Mouse (Mus musculus): ENCODE results near the gene Ilf3. TPM values are rescaled to one million over a fixed set of nuclear protein-coding genes. Genes with fewer than 3 reads are reported as not detected.

Gene Ilf3
- total RNA-seq, 1 experiment, result 159 TPM

GRCm38 (mm10) chr9:21346627-21347365, 20.9 kb upstream of the Ilf3 start:
- H3K9ac ChIP-seq (ENCODE audit: insufficient read depth, low read depth, low read length, poor library complexity, severe bottlenecking), result peak overlapping the region; percentile 21; the same call in 1 of the 2 replicates
- in situ Hi-C loops (cut with MboI; ENCODE audit: low sequenced_read_pairs in 2 of 2, unreplicated experiment in 2 of 2), result no loop called here
- no peak for TF ChIP-seq ZNF384 (IDR thresholded peaks at IDR 0.05; ENCODE audit: low read depth, low read length)
- no peak for TF ChIP-seq CHD2 (IDR thresholded peaks at IDR 0.05; ENCODE audit: low read depth, low read length)
- TF ChIP-seq ZC3H11A (IDR thresholded peaks at IDR 0.05; ENCODE audit: borderline replicate concordance, low read depth, low read length), result no peak
- TF ChIP-seq MAFK (IDR thresholded peaks at IDR 0.05; ENCODE audit: insufficient read depth, low read depth, low read length), result no peak
- no peak for TF ChIP-seq HCFC1 (IDR thresholded peaks at IDR 0.05; ENCODE audit: borderline replicate concordance, insufficient read depth, low read length)
- H3K4me3 ChIP-seq (ENCODE audit: insufficient read depth in 1 of 2, low read depth in 1 of 2, low read length in 2 of 2, poor library complexity in 1 of 2, severe bottlenecking in 1 of 2), result peak overlapping the region in 1 of 2 experiments; percentile 23; a peak in 2 of 4 replicates
- no peaks in the 10 kb centered on the region for H3K9me3 ChIP-seq (ENCODE audit: control insufficient read depth, insufficient read depth, low read depth, low read length)
- H3K36me3 ChIP-seq (ENCODE audit: control insufficient read depth, insufficient read depth, low read length, poor library complexity, severe bottlenecking), result peaks cover 53% of the 10 kb centered on the region
- DNase-seq (ENCODE audit: low read depth, low spot score), result no peak
- H3K4me1 ChIP-seq (ENCODE audit: control insufficient read depth in 2 of 2, insufficient read depth in 2 of 2, low read length in 2 of 2, poor library complexity in 1 of 2), result peaks cover 4 to 8% of the 10 kb centered on the region in 2 experiments; a peak in 2 of 4 replicates
- H3K27ac ChIP-seq (ENCODE audit: insufficient read depth, low read depth, low read length, poor library complexity, severe bottlenecking), result no peak overlapping the region

GRCm38 (mm10) chr9:21348152-21348551, 19.5 kb upstream of the Ilf3 start:
- Histone ChIP-seq H3K4me3 (ENCODE audit: insufficient read depth in 1 of 2, low read depth in 1 of 2, low read length in 2 of 2, poor library complexity in 1 of 2, severe bottlenecking in 1 of 2) (no peak overlapping the region), H3K36me3 (ENCODE audit: control insufficient read depth, insufficient read depth, low read length, poor library complexity, severe bottlenecking) (peaks cover 41% of the 10 kb centered on the region), H3K4me1 (ENCODE audit: control insufficient read depth in 2 of 2, insufficient read depth in 2 of 2, low read length in 2 of 2, poor library complexity in 1 of 2) (peaks cover 4 to 17% of the 10 kb centered on the region in 2 experiments; a peak in 3 of 4 replicates), H3K27ac (ENCODE audit: insufficient read depth, low read depth, low read length, poor library complexity, severe bottlenecking) (no peak overlapping the region), H3K9me3 (ENCODE audit: control insufficient read depth, insufficient read depth, low read depth, low read length) (no peaks in the 10 kb centered on the region), H3K9ac (ENCODE audit: insufficient read depth, low read depth, low read length, poor library complexity, severe bottlenecking) (no peak overlapping the region)
- DNase-seq (ENCODE audit: low read depth, low spot score), result no peak
- in situ Hi-C loops (cut with MboI; ENCODE audit: low sequenced_read_pairs in 2 of 2, unreplicated experiment in 2 of 2), result no loop called here
- TF ChIP-seq ZNF384 (IDR thresholded peaks at IDR 0.05; ENCODE audit: low read depth, low read length), result no peak
- TF ChIP-seq HCFC1 (IDR thresholded peaks at IDR 0.05; ENCODE audit: borderline replicate concordance, insufficient read depth, low read length), result no peak
- no peak for TF ChIP-seq ZC3H11A (IDR thresholded peaks at IDR 0.05; ENCODE audit: borderline replicate concordance, low read depth, low read length)

- TF ChIP-seq ZC3H11A (IDR thresholded peaks at IDR 0.05; ENCODE audit: borderline replicate concordance, low read depth, low read length) (no peak), CHD2 (IDR thresholded peaks at IDR 0.05; ENCODE audit: low read depth, low read length) (no peak), HCFC1 (IDR thresholded peaks at IDR 0.05; ENCODE audit: borderline replicate concordance, insufficient read depth, low read length) (no peak)
- in situ Hi-C loops (cut with MboI; ENCODE audit: low sequenced_read_pairs in 2 of 2, unreplicated experiment in 2 of 2), result no loop called here
These were observed 16.5 kb upstream of the Ilf3 start for GRCm38 (mm10) chr9:21351178-21351577.

GRCm38 (mm10) chr9:21351702-21352377, 15.8 kb upstream of the Ilf3 start:
- no peak for DNase-seq (ENCODE audit: low read depth, low spot score)
- in situ Hi-C loops (cut with MboI; ENCODE audit: low sequenced_read_pairs in 2 of 2, unreplicated experiment in 2 of 2), result no loop called here

More at GRCm38 (mm10) chr9:21351178-21351577, 16.5 kb upstream of the Ilf3 start:
- H3K36me3 ChIP-seq (ENCODE audit: control insufficient read depth, insufficient read depth, low read length, poor library complexity, severe bottlenecking), result peaks cover 37% of the 10 kb centered on the region
- no peak overlapping the region for H3K27ac ChIP-seq (ENCODE audit: insufficient read depth, low read depth, low read length, poor library complexity, severe bottlenecking)
- no peak overlapping the region for H3K4me3 ChIP-seq (ENCODE audit: insufficient read depth in 1 of 2, low read depth in 1 of 2, low read length in 2 of 2, poor library complexity in 1 of 2, severe bottlenecking in 1 of 2)
- no peak for DNase-seq (ENCODE audit: low read depth, low spot score)
- no peaks in the 10 kb centered on the region for H3K9me3 ChIP-seq (ENCODE audit: control insufficient read depth, insufficient read depth, low read depth, low read length)
- peaks cover 4 to 24% of the 10 kb centered on the region in 2 experiments; a peak in 3 of 4 replicates for H3K4me1 ChIP-seq (ENCODE audit: control insufficient read depth in 2 of 2, insufficient read depth in 2 of 2, low read length in 2 of 2, poor library complexity in 1 of 2)
- H3K9ac ChIP-seq (ENCODE audit: insufficient read depth, low read depth, low read length, poor library complexity, severe bottlenecking), result no peak overlapping the region

More at GRCm38 (mm10) chr9:21351702-21352377, 15.8 kb upstream of the Ilf3 start:
- Histone ChIP-seq H3K9ac (ENCODE audit: insufficient read depth, low read depth, low read length, poor library complexity, severe bottlenecking) (peak overlapping the region; percentile 66), H3K4me3 (ENCODE audit: insufficient read depth in 1 of 2, low read depth in 1 of 2, low read length in 2 of 2, poor library complexity in 1 of 2, severe bottlenecking in 1 of 2) (peak overlapping the region; percentile 29 to 38), H3K9me3 (ENCODE audit: control insufficient read depth, insufficient read depth, low read depth, low read length) (no peaks in the 10 kb centered on the region), H3K36me3 (ENCODE audit: control insufficient read depth, insufficient read depth, low read length, poor library complexity, severe bottlenecking) (peaks cover 34% of the 10 kb centered on the region), H3K27ac (ENCODE audit: insufficient read depth, low read depth, low read length, poor library complexity, severe bottlenecking) (peak overlapping the region; percentile 81), H3K4me1 (ENCODE audit: control insufficient read depth in 2 of 2, insufficient read depth in 2 of 2, low read length in 2 of 2, poor library complexity in 1 of 2) (peaks cover 4 to 21% of the 10 kb centered on the region in 2 experiments; a peak in 3 of 4 replicates)
- TF ChIP-seq MAFK (IDR thresholded peaks at IDR 0.05; ENCODE audit: insufficient read depth, low read depth, low read length) (no peak), CHD2 (IDR thresholded peaks at IDR 0.05; ENCODE audit: low read depth, low read length) (no peak), ZNF384 (IDR thresholded peaks at IDR 0.05; ENCODE audit: low read depth, low read length) (peak; percentile 52; the same call in 1 of the 2 replicates), ZC3H11A (IDR thresholded peaks at IDR 0.05; ENCODE audit: borderline replicate concordance, low read depth, low read length) (no peak), HCFC1 (IDR thresholded peaks at IDR 0.05; ENCODE audit: borderline replicate concordance, insufficient read depth, low read length) (no peak)
